Comparison of ENCODE assay signal across 24 mouse cellular contexts in genomic region chr17:36930233-36930632, GRCm38 (mm10). TPM values are rescaled to one million over a fixed set of nuclear protein-coding genes. Genes with fewer than 3 reads are reported as not detected.
DNase-seq lines count a peak whose midpoint lies in the region; ATAC-seq and TF ChIP-seq lines count a peak whose summit lies in the region.
"Had no signal": no experiment of that assay in that cellular context is flagged by ENCODE, and none has a peak within 500 bp of the region (broad histone marks: within the 10 kb centered on the region; RNA-seq: fewer than 3 reads in every experiment).

No protein-coding gene starts in this region.

- TF ChIP-seq EP300 in lung, postnatal 0 days (IDR thresholded peaks at IDR 0.05), result no peak

- H3K27ac ChIP-seq in heart, embryonic 12.5 days (ENCODE audit: poor library complexity, severe bottlenecking), result no peak overlapping the region
- H3K27ac ChIP-seq in lung, postnatal 0 days (ENCODE audit: low read length), result no peak overlapping the region
- H3K27ac ChIP-seq: heart, embryonic 13.5 days; hindbrain, embryonic 12.5 days; macrophage; midbrain, embryonic 12.5 days had no signal

- 65% methylated on average over 6 of the region's 6 CpGs for WGBS in heart, embryonic 12.5 days
- 63% methylated on average over 6 of the region's 6 CpGs for WGBS in lung, postnatal 0 days

- TF ChIP-seq CTCF in lung, postnatal 0 days (IDR thresholded peaks at IDR 0.05), result no peak

- H3K27me3 ChIP-seq in heart, embryonic 12.5 days (replicated peaks), result 0 out of 2 replicates have a peak, but pooled peaks cover 5% of the 10 kb centered on the region
- H3K27me3 ChIP-seq in lung, postnatal 0 days (replicated peaks; ENCODE audit: insufficient read depth, low read length), result no peaks in the 10 kb centered on the region
- H3K27me3 ChIP-seq: hindbrain, embryonic 12.5 days had no signal

- peaks cover 7% of the 10 kb centered on the region; the same call in 1 of the 2 replicates for H3K4me1 ChIP-seq in heart, embryonic 12.5 days (replicated peaks)
- H3K4me1 ChIP-seq in lung, postnatal 0 days (ENCODE audit: insufficient read depth, low read depth, low read length), result peaks cover 7% of the 10 kb centered on the region; the same call in 1 of the 2 replicates
- H3K4me1 ChIP-seq: hindbrain, embryonic 12.5 days; midbrain, embryonic 12.5 days had no signal

- H3K9ac ChIP-seq in heart, embryonic 12.5 days, result no peak overlapping the region
- H3K9ac ChIP-seq in lung, postnatal 0 days (replicated peaks; ENCODE audit: low read depth), result no peak overlapping the region
- H3K9ac ChIP-seq: heart, embryonic 13.5 days; hindbrain, embryonic 12.5 days; midbrain, embryonic 12.5 days had no signal

- intact Hi-C loops in heart, postnatal 10 days (cut with DNase I), result loop anchor here (2.0 kb wide), 1 partner anchor 17 kb away; no protein-coding TSS in a partner anchor
- intact Hi-C loops in gastrocnemius, postnatal 36 days (cut with DNase I), result no loop called here

- no peak overlapping the region for H3K4me2 ChIP-seq in heart, embryonic 12.5 days
- H3K4me2 ChIP-seq in lung, postnatal 0 days (replicated peaks; ENCODE audit: low read depth, low read length), result no peak overlapping the region
- H3K4me2 ChIP-seq: heart, embryonic 13.5 days; hindbrain, embryonic 12.5 days; liver, embryonic 11.5 days; midbrain, embryonic 12.5 days had no signal

- no peaks in the 10 kb centered on the region for H3K36me3 ChIP-seq in heart, embryonic 12.5 days
- H3K36me3 ChIP-seq in lung, postnatal 0 days (ENCODE audit: insufficient read depth, low read length), result no peaks in the 10 kb centered on the region
- H3K36me3 ChIP-seq: heart, embryonic 13.5 days; hindbrain, embryonic 12.5 days; midbrain, embryonic 12.5 days had no signal

- no peak; the same call in 1 of the 2 replicates for ATAC-seq in heart, embryonic 12.5 days (ENCODE audit: insufficient number of reproducible peaks, low FRiP score)
- peak; percentile 61 for ATAC-seq in lung, postnatal 0 days

- H3K9me3 ChIP-seq in heart, embryonic 12.5 days (replicated peaks), result no peaks in the 10 kb centered on the region
- H3K9me3 ChIP-seq in lung, postnatal 0 days (ENCODE audit: low read length), result no peaks in the 10 kb centered on the region
- H3K9me3 ChIP-seq: heart, embryonic 13.5 days; hindbrain, embryonic 12.5 days; midbrain, embryonic 12.5 days had no signal

- DNase-seq in heart, adult 9 months (ENCODE audit: low spot score in 2 of 2), result peak; percentile 37 to 66
- peak; percentile 22 for DNase-seq in lung, postnatal 0 days (ENCODE audit: low spot score)
- DNase-seq in lung, adult 18-20 months, result no peak
- peak; percentile 23 to 26 for DNase-seq in heart, postnatal 10 days
- no peak for DNase-seq in right cerebral cortex, adult 2 months (ENCODE audit: low spot score in 2 of 2)
- DNase-seq in gastrocnemius, postnatal 36 days, result no peak
- DNase-seq: adrenal gland, adult 2 months; B cell, adult 2 months; cerebellum, adult 8-10 months; lung, adult 2 months; thymus, adult 18-20 months; thymus, postnatal 4 days had no signal

- H3K4me3 ChIP-seq in heart, embryonic 12.5 days, result no peak overlapping the region
- H3K4me3 ChIP-seq in lung, postnatal 0 days (ENCODE audit: low read depth, low read length), result no peak overlapping the region
- H3K4me3 ChIP-seq: heart, embryonic 13.5 days; hindbrain, embryonic 12.5 days; midbrain, embryonic 12.5 days had no signal

RNA-seq across cellular contexts. Expression of gene Rnf39, which starts 12.5 kb away (rescaled TPM):
- not detected in 2 replicates for polyA plus RNA-seq in heart, embryonic 12.5 days (2016; fragmentation: Nextera tagmentation; extraction: Ambion mirVana)
- 13.4 and 13.5 TPM in 2 replicates for polyA plus RNA-seq in lung, postnatal 0 days (2015; fragmentation: Nextera tagmentation; extraction: Ambion mirVana)
- total RNA-seq in heart, postnatal 10 days (2021), result under 1 TPM; 0.22 to 0.43 TPM
- not detected for total RNA-seq in gastrocnemius, postnatal 36 days (2021)
- polyA plus RNA-seq: macrophage had no signal

RNA-seq across cellular contexts. Expression of gene Ppp1r11, which starts 21.3 kb away (rescaled TPM):
- polyA plus RNA-seq in heart, embryonic 12.5 days (2016; fragmentation: Nextera tagmentation; extraction: Ambion mirVana), result 83.2 and 83.8 TPM in 2 replicates
- 96.9 and 108 TPM in 2 replicates for polyA plus RNA-seq in lung, postnatal 0 days (2015; fragmentation: Nextera tagmentation; extraction: Ambion mirVana)
- 10 to 100 TPM; 58.9 to 73.2 TPM for total RNA-seq in heart, postnatal 10 days (2021)
- 10 to 100 TPM; 48.0 to 56.2 TPM for total RNA-seq in gastrocnemius, postnatal 36 days (2021)

RNA-seq across cellular contexts. Expression of gene Znrd1, which starts 28.1 kb away (rescaled TPM):
- polyA plus RNA-seq in heart, embryonic 12.5 days (2016; fragmentation: Nextera tagmentation; extraction: Ambion mirVana), result 37.5 and 40.3 TPM in 2 replicates
- polyA plus RNA-seq in lung, postnatal 0 days (2015; fragmentation: Nextera tagmentation; extraction: Ambion mirVana), result 63.8 and 72.8 TPM in 2 replicates
- 10 to 100 TPM; 23.7 to 28.9 TPM for total RNA-seq in heart, postnatal 10 days (2021)
- total RNA-seq in gastrocnemius, postnatal 36 days (2021), result 10 to 100 TPM; 16.1 to 17.7 TPM

RNA-seq across cellular contexts. Expression of gene Znrd1as, which starts 28.2 kb away (rescaled TPM):
- 6.4 and 6.7 TPM in 2 replicates for polyA plus RNA-seq in heart, embryonic 12.5 days (2016; fragmentation: Nextera tagmentation; extraction: Ambion mirVana)
- polyA plus RNA-seq in lung, postnatal 0 days (2015; fragmentation: Nextera tagmentation; extraction: Ambion mirVana), result 5.1 and 6.1 TPM in 2 replicates
- 1 to 10 TPM; 7.7 to 8.4 TPM for total RNA-seq in heart, postnatal 10 days (2021)
- 10 to 100 TPM; 16.1 to 17.2 TPM for total RNA-seq in gastrocnemius, postnatal 36 days (2021)

RNA-seq across cellular contexts. Expression of gene Trim31, which starts 32.3 kb away (rescaled TPM):
- polyA plus RNA-seq in heart, embryonic 12.5 days (2016; fragmentation: Nextera tagmentation; extraction: Ambion mirVana), result not detected in 2 replicates
- not detected in 2 replicates for polyA plus RNA-seq in lung, postnatal 0 days (2015; fragmentation: Nextera tagmentation; extraction: Ambion mirVana)
- total RNA-seq in heart, postnatal 10 days (2021), result not detected
- total RNA-seq in gastrocnemius, postnatal 36 days (2021), result not detected
- total RNA-seq: adrenal gland, adult 2 months; gastrocnemius, adult 8-10 months; layer of hippocampus, postnatal 10 days; left cerebral cortex, adult 8-10 months had no signal
- polyA plus RNA-seq: adrenal gland, adult 2 months; forebrain, embryonic 11.5 days; heart, embryonic 13.5 days; hindbrain, embryonic 12.5 days; limb, embryonic 11.5 days; liver, embryonic 11.5 days; lung, adult 2 months; macrophage; midbrain, embryonic 12.5 days; neural tube, embryonic 14.5 days had no signal

Comparison
In these comparisons a context has a peak if more than half of its experiments do, and no peak if none do; other contexts are left out.
1. DNase-seq: peak in heart, adult 9 months (2 of 2), lung, postnatal 0 days (single experiment) and heart, postnatal 10 days (2 of 2); none in lung, adult 18-20 months (0 of 2), right cerebral cortex, adult 2 months (0 of 2) and gastrocnemius, postnatal 36 days (0 of 2).